Mouse (Mus musculus) T-helper 1 cell (primary cell): ENCODE results near the gene Gm11437.

ENCODE experiments used
- in situ Hi-C: fragments of 300-600 bp; cut with MboI, MseI; formaldehyde crosslinking; loops from one replicate; pipeline ENCODE4 v1.15.1; 2025; ENCODE audit warnings: high pct_unique_total_duplicates

The Gm11437 gene

DNA sequence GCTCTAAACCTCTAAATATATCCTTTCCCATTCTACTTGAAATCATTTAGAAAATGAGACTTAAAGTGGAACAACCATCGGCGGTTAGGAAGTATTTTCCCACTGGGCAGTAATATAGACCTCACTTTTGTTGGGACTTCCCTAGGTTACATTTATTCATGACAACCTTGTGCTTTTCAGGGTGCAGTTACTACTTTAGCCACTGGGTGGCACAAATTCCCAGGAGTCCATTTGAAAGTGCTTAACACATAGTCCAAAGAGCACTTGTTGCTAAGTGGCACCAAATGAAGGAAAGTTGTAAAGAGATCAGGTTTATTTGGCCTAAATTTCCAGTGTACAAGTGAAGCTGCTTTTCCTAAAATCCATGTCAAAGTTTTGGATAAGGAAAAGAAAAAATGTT lies 25.5 kb downstream of the Gm11437 start:
- in situ Hi-C loops = no loop called here

DNA sequence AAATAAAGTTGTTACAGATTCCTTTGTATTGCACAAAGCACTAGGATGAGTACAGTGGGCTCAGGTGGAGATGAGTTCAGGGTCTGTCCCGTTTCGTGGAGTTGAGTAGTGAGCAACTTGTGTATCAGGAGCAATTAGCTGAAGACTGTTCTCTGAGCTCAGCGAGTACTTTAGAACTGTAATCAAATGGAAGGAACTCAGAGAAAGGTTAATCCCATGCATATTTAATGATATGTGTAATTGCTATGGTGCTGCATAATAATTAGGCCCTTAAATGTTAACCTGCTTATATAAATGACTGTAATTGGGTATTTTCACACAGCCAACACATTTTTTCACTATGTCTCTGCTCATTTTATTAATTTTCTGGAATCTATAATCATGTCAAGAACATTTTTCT lies 30.8 kb downstream of the Gm11437 start:
- in situ Hi-C loops = no loop called here

DNA sequence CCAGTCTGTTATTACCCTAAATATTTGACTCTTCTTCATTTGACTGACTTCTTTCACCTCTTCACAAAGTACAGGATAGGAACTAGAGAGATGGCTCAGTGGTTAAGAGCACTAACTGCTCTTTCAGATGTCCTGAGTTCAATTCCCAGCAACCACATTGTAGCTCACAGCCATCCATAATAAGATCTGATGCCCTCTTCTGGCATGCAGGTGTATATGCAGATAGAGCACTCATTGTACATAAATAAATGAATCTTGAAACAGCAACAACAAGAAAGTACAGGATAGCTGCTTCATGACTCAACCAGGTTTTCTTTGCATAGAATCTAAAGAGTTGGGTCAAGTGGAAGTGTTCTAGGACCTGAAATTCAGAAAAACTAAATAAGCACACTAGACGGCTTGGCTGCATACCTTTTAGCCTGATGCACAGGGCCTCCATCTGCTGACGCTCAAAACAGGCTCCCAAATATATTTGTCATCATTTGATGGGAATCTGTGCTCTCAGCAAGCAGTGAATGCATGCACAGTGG lies 32.9 kb downstream of the Gm11437 start:
- in situ Hi-C loops = no loop called here

DNA sequence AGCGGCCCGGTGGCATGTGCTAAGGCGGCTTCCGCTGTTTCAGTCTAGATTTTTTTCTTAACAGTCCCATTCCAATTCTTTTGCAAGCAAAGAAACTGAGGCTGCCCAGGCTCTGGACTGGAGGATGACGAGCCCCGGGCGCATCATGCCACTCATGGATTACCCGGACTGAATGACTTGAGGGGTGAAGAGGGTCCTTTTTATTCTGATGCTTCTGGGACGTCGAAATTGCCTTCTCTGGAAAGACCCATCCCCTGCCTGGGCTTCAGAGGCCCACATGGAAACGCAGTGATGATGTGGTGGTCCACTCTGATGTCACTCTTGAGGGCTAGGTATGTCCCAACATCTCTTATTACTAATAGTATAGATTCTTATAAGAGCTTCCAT lies 37.5 kb downstream of the Gm11437 start:
- in situ Hi-C loops = no loop called here

DNA sequence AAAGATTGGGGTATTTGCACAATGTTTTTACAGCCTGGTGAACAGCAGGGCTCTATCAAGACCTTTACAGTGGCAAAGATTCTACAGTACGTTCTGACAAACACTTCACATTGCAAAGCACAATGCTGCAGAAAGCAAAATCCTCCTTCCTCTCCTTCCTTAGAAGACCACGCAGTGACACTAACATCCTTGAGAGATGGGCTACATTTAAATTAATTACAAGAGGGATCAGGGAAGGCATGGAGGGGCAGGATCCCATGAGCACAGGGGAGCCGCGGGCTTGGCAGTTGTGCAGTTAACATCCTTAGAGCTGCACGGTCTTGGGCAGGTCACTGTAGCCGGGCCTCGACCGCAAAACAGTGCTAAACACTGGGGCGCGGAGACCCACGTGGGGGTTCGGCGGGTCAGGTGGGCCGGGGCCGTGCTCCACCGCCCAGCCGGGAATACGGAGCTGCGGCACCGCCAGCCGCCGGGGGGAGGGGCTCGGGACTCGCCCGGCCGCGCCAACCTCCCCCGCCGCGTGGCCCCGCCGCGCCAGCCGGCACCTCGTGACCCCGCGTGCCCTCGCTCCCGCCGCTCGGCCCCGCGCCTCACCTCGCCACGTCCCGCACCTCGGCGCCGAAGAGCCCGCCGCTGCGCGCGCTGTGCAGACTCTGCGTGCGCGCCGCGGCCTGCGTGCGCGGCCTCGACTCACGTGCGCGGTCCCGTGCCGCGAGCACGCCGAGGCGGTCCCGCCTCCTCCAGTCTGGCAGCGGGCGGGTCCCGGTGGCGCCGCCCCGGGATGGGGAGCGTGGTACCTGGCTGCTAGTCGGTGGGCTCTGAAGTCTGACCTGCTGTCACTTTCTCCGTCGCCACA lies 38.1 kb downstream of the Gm11437 start, which contains the start of the genes Tada2a and Acaca:
Gene Tada2a, minus strand, starts transcription at position 658 of the 856 bp plus-strand sequence.
Gene Acaca, plus strand, starts transcription at position 730 of the 856 bp plus-strand sequence.
- in situ Hi-C loops = no loop called here

DNA sequence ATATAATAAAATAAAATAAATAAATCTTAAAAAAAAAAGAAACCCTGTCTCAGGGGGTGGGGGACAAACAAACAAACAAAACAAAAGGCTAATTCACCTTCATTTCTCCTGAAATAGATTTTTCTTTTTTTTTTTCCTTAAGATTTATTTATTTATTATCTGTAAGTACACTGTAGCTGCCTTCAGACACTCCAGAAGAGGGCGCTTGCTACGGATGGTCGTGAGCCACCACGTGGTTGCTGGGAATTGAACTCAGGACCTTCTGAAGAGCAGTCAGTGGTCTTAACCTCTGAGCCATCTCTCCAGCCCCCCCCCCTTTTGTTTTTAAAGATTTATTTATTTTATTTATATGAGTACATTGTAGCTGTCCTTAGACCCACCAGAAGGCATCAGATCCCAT lies 39.3 kb downstream of the Gm11437 start:
- in situ Hi-C loops = no loop called here

DNA sequence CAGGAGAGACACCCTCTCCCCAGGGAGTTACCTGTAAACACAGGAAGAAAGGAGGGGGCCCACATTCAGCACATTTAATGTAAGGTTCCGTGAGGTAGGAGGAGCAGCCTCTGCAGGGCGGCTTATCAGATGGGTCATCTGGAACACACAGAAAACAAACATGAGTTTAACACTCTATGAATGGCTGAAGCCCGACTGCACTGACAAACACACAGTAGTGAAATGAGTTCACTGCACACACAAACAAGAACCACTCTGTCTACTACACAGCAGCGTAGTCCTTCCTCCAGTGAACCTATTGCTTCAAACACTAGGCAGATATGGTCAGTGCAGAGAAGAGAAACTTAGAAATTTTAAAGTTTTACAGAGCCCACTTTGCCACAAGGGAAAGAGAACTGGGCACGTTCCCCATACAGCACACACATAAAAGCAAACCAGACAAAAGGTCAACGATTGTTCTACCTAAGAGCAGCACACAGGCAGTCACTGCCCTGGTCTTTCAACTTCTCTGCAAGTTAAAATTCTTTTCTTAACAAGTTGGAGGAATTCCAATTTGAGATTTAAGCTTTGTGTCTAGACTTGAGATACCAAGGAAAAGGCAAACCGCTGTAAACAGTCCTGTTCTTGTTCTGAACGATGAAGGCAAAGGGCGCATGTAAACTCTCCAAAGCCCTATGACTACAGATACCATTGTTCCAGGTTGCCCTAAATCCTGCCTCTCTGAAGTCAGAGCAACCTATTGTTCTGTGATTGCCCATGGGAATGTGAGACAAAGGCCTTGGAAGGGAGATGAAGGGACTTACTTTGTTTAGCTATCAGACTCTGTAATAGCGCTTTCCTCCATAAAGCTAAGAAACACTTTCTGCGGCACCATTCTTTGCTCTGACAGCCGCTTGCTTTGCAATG lies 46.0 kb downstream of the Gm11437 start:
- in situ Hi-C loops = no loop called here

DNA sequence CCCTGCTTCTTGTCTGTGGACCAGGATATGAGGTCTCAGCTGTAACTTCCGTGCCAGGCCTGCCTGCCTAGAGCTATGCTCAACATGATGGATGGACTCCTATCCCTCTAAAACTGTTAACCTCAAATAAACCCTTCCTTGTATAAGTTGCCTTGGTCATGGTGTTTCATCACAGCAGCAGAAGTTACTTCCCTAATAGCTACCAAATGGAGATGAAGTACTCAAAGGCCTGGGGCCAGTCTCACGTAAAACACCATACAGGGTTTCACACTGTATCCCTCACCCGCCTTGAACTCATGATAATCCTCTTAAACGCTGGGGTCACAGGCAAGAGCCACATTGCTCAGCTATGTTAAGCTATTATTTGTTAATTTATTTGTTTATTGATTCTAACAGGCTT lies 49.8 kb downstream of the Gm11437 start:
- in situ Hi-C loops = no loop called here

DNA sequence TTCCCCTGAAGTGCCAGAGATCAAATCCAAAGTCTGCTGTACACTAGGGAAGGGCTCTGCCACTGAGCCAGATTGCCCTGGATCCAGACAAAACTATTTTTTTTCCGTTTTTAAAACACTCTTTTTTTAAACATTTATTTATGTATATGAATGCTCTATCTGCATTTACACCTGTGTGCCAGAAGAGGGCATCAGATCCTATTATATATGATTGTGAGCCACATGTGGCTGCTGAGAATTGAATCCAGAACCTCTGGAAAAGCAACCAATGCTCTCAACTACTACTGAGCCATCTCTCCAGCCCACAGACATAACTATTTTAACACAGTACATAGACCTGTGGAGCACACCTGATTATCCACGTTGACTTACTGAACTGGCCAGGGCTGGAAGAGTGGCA lies 51.1 kb downstream of the Gm11437 start:
- in situ Hi-C loops = no loop called here

DNA sequence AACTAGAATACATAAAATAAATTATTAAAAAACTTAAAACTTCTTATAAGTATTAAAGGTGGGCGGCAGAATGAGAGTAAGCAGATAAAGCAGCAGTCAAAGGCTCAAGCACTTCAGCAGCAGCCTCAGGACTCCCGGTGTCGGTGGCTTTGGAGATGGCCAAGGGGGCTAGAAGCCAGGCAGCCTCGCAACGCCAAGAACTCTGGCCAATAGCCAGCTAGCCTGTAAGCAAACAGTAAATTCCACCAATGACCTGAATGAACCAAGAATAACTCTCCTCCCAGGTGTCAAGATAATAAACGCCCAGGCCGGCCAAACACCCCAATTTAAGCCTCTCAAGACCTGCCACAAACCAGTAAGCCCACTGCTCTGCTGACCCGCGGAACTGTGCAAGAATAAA lies 51.6 kb downstream of the Gm11437 start:
- in situ Hi-C loops = no loop called here

DNA sequence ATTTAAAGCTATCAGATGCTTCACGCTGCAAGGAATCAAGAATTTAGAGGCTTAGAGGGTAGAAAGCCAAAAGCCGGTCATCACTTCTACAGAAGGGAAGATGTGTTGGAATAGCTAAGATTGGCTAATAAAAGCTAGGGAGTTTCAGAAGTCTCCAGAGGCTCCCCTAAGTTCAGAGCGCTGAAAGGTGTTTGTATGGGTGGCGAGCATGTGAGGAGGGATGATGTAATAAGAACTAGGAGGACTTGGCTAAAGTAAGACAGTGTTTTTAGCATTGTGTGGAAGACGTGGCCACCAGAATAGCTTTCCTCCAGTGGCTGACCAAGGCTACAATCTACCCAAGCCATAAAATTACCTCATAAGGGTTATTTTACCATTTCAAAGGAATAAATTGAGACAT lies 53.7 kb downstream of the Gm11437 start:
- in situ Hi-C loops = loop anchor here (5.0 kb wide), 1 partner anchor 786 kb away; no protein-coding TSS in a partner anchor

DNA sequence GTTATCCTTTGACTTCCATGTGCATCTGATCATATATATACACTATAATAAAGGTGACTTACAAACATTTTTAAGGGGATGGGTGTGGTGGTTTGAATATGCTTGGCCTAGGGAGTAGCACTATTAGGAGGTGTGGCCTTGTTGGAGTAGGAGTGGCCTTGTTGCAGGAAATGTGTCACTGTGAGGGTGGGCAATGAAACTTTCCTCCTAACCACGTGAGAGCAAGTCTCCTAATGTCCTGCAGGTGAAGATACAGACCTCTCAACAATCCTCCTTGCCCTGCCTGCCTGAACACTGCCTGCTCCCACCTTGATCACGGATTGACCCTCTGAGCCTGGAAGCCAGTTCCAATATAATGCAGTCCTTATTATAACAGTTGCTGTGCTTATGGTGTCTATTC lies 60.1 kb downstream of the Gm11437 start:
- in situ Hi-C loops = no loop called here

DNA sequence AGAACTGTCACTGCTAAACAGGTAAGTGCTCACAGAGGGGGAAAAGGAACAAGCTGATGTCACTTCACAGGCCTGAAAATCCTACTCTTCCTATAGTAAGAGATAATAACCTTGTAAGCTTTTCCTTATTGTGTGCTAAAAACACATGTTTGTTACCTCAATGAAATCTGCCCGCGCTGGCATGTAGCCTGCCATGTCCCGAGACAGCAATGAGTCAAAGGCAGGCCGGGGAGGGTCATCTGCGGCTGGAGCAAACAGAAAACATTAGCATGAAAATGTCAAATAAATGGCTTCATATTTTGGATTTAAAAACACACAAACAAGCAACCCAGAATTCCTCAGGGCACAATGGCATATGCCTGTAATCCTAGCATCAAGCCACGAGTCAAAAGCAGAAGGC lies 63.2 kb downstream of the Gm11437 start:
- in situ Hi-C loops = no loop called here

DNA sequence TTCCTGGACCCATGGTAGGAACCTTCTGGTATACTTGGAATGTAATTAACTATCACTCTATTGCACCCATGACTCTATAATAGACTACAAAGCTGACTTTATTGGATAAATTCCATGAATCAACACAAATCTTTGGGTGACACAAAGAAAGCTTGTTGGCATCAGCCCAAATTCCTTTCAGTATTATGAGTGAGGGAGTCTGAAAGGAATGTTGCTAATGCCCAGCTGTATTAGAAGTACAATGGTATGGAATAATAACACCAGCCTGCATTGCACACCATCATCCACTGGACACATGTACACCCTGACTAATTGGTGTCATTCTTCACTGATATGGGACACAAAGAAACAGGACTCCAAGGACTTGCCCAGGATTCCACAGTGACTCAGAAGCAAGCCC lies 66.1 kb downstream of the Gm11437 start:
- in situ Hi-C loops = no loop called here
